Mouse (Mus musculus) brain, embryonic 14.5 days (tissue): ENCODE results near the gene Phf12.
A peak's percentile ranks its signal among the peaks of the same experiment; 100 is the strongest.

Source experiments
- CTCF ChIP-seq: fragments of 200-500 bp; IDR thresholded peaks from 2 replicates; pipeline ENCODE4 v1.5.1; 2012; ENCODE audit warnings: inconsistent platforms, mild to moderate bottlenecking, moderate library complexity, borderline replicate concordance; ENCODE audit not compliant: insufficient read depth, insufficient read length; ENCODE audit errors: extremely low read depth
- POLR2A ChIP-seq: fragments of 200-500 bp; IDR thresholded peaks from 2 replicates; pipeline ENCODE4 v1.6.1; 2012; ENCODE audit warnings: mild to moderate bottlenecking, inconsistent platforms, borderline replicate concordance; ENCODE audit not compliant: poor library complexity, insufficient read depth, insufficient read length, severe bottlenecking; ENCODE audit errors: extremely low read depth

DNA sequence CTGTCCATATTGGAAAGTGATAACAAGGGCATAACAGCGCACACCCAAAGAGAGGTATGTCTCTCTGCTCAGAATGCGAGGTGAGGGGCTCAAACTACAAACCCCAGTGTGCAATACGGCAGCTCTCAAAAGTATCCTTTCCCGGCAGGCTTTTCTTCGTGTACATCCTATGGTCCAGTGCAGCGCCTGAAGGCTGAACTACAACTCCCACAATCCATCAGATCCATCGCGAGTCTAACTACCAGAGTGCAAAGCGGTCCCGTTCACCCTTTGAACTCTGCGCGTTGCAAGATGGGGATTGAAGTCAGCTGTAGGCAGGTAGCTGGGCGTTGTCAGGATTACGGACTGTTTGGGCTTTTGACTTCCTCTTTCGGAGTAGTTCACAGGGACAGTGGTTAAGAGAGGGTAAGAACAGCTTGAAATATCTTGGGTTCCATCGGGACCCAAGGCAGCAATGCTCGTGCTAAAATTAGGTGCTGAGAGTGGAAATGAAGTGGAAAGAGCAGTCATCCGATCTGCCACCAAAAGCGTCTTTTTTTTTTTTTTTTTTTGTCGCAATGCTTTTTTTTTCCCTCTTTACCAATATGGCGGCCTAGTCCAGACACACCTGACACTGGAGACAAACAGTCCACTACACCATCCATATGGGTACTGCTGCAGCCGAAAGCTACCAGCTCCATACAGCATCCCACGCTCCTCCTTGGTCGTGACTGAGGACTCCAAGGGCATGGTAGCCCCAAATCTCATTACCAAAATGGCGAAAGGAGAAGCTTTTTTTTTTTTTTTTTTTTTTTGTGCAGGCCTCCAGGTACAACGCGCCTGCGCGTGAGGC, 729 bp upstream of the Phf12 start:
- TF ChIP-seq CTCF, result no peak
- 0 out of 2 replicates have a peak, but pooled peaks have one; percentile 22 for TF ChIP-seq POLR2A
